Mouse (Mus musculus): ENCODE measurements at regions not wholly inside any gene's neighbourhood (a gene's known extent, or its start where the extent isn't known, plus 50 kb on each side); places are given as distances from the start of the nearest gene placed in this dataset.
A peak's percentile ranks its signal among the peaks of the same experiment; 100 is the strongest.

- DNase-seq (ENCODE audit: low spot score) = no peak
Measured at GRCm38 (mm10) chr5:58705561-58705960, 987.8 kb downstream of the Pcdh7 start.

- DNase-seq (ENCODE audit: low spot score) = no peak
Measured at GRCm38 (mm10) chr5:58712381-58712780, 994.6 kb downstream of the Pcdh7 start.

GRCm38 (mm10) chr5:58733366-58733765, 1015.6 kb downstream of the Pcdh7 start:
- no peak for DNase-seq (ENCODE audit: low spot score)

- DNase-seq (ENCODE audit: low spot score) = no peak
Measured at GRCm38 (mm10) chr5:58733961-58734360, 1016.2 kb downstream of the Pcdh7 start.

DNA sequence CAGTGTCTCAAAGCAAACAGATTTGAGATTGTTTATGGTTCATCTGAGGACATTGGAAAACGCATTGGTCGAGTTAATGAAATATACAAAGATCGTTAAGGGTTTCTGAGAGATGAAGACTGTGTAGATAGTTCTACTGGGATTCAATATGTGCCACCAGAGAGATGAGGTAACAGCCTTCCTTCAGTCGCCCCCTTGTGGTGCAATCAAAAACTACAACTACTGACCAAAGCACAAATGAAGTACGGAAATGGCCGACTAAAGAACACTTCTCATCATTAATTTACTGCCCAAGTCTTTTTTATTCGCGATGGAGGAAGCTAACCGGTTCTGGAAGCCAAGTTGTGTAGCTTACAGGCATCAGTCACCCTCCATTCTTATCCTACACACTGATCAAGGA, 1018.8 kb downstream of the Pcdh7 start:
- peak; percentile 77 for DNase-seq (ENCODE audit: low spot score)

DNA sequence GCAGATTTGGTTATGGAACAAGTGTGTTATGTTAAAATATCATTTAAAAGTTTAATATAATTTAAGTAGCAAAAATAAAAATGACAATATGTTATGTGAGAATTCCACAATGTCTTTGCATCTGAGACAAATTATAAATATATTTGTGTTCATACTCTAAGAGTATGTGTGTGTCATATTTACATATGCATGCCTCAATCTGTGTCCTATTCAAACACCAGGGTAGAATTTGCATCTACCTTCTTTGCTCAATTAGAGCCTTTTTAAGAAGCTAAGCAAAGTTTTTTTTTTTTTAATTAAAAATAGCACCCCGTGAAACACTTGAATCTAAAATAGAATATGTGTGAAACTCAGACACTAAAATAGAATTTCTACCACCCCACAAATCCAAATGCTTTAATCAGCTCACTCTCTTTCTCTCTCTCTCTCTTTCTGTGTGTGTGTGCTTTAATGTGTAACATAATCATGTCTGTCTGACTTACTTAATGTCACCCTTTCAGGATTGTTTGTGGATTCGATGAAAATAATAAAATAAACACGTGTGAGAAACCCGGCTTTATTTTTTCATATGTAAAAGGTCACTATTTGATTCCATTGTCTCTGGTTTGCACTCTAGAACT, 1019.6 kb downstream of the Pcdh7 start:
- DNase-seq (ENCODE audit: low spot score) = no peak

DNA sequence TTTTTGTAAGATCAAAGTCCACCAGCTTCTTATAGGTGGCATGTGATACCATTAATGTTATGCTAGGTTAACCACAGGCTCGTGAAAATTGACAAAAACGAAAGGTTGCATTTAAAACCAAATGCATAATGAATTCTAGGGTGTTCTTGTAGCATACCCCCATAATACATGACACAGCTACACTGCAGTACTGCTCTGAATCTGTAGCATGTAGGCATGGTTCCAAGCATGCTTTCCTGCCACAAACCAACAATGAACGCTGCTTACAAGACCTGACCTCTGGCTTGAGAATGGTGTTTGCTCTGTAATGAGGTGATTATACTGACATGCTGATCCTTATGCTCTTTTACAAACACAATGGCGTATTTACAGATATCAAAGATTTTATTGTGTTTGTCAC, 1020.3 kb downstream of the Pcdh7 start:
- no peak for DNase-seq (ENCODE audit: low spot score)

- DNase-seq (ENCODE audit: low spot score) = no peak
Measured at GRCm38 (mm10) chr5:58740759-58741158, 1023.0 kb downstream of the Pcdh7 start.

- DNase-seq (ENCODE audit: low spot score) = no peak
Measured at GRCm38 (mm10) chr5:58747684-58748083, 1029.9 kb downstream of the Pcdh7 start.

DNA sequence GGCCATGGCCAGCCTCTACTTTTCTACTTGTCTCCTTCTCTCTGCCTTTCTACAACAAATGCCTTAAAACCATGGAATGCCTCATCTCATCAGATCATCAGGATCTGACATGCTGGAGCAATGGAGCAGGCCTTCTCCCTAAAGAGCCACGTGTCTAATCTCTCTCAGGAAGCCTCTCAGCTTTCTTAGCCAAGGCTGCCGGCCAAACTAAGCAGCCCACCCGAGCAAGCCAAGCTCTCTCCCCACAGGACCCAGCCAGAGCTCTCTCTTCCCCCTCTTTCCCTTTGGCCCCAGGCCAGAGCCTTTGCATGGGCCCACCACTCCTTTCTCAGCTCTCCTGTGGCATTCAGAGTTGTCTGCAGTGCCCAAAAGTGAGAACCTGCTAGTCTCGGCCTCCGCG, 1034.0 kb downstream of the Pcdh7 start:
- no peak for DNase-seq (ENCODE audit: low spot score)

All from layer of hippocampus, adult 11-12 months (tissue).